Mouse (Mus musculus) CD4-positive, CD25-positive, alpha-beta regulatory T cell, adult 4 months (primary cell): ENCODE measurements around the gene Urb1. TPM values are rescaled to one million over a fixed set of nuclear protein-coding genes. Genes with fewer than 3 reads are reported as not detected.
A peak's percentile ranks its signal among the peaks of the same experiment; 100 is the strongest.

Experiments
- ATAC-seq: one replicate; pipeline ENCODE4 v1.8.0; 2017
- polyA plus RNA-seq, 2 experiments: library from polyadenylated mRNA; unstranded; fragments of 100-300 nt; shearing (Covaris generic); gene quantifications; one replicate each; pipeline ENCODE4 v1.2.1; 2017

Gene Urb1
- polyA plus RNA-seq, 2 experiments from 2014 or later, result 3.5 to 4.2 TPM

- ATAC-seq, result no peak
Measured at GRCm38 (mm10) chr16:90760515-90760914, 49.7 kb downstream of the Urb1 start.

GRCm38 (mm10) chr16:90759335-90759734 is 50.9 kb downstream of the Urb1 start:
- ATAC-seq, result no peak

- ATAC-seq, result no peak
Measured at GRCm38 (mm10) chr16:90753386-90753941, 56.7 kb downstream of the Urb1 start.

- ATAC-seq, result no peak
Measured at GRCm38 (mm10) chr16:90748169-90748568, 62.0 kb downstream of the Urb1 start.

- no peak for ATAC-seq
Measured at GRCm38 (mm10) chr16:90747143-90747542, 63.1 kb downstream of the Urb1 start.

GRCm38 (mm10) chr16:90738092-90738956 is 71.9 kb downstream of the Urb1 start, which contains the start of gene Mrap:
Gene Mrap (plus strand): TSS chr16:90738207.
- no peak for ATAC-seq

GRCm38 (mm10) chr16:90736672-90737270 is 73.4 kb downstream of the Urb1 start:
- no peak for ATAC-seq

GRCm38 (mm10) chr16:90735611-90736010 is 74.6 kb downstream of the Urb1 start:
- no peak for ATAC-seq

GRCm38 (mm10) chr16:90727233-90728115 is 82.7 kb downstream of the Urb1 start, which contains the start of gene Mis18a:
Gene Mis18a (minus strand): TSS chr16:90727404.
- peak; percentile 94 for ATAC-seq

GRCm38 (mm10) chr16:90726600-90727227 is 83.5 kb downstream of the Urb1 start:
- peak; percentile 45 for ATAC-seq

- ATAC-seq, result no peak
Measured at GRCm38 (mm10) chr16:90724051-90724450, 86.2 kb downstream of the Urb1 start.

- no peak for ATAC-seq
Measured at GRCm38 (mm10) chr16:90710313-90710712, 99.9 kb downstream of the Urb1 start.

GRCm38 (mm10) chr16:90709711-90710289 is 100.4 kb downstream of the Urb1 start:
- ATAC-seq, result no peak

GRCm38 (mm10) chr16:90706279-90706678 is 103.9 kb downstream of the Urb1 start:
- no peak for ATAC-seq

GRCm38 (mm10) chr16:90704161-90704825 is 105.9 kb downstream of the Urb1 start:
- ATAC-seq, result no peak

GRCm38 (mm10) chr16:90703646-90704045 is 106.6 kb downstream of the Urb1 start:
- no peak for ATAC-seq

GRCm38 (mm10) chr16:90701541-90701940 is 108.7 kb downstream of the Urb1 start:
- ATAC-seq, result no peak
